Mouse (Mus musculus): Measurements from ENCODE around the gene Vasn. TPM values are rescaled to one million over a fixed set of nuclear protein-coding genes. Genes with fewer than 3 reads are reported as not detected.

The Vasn gene
- 14.4 and 16.2 TPM in 2 replicates for polyA plus RNA-seq (2016; fragmentation: Nextera tagmentation; extraction: Ambion mirVana)

DNA sequence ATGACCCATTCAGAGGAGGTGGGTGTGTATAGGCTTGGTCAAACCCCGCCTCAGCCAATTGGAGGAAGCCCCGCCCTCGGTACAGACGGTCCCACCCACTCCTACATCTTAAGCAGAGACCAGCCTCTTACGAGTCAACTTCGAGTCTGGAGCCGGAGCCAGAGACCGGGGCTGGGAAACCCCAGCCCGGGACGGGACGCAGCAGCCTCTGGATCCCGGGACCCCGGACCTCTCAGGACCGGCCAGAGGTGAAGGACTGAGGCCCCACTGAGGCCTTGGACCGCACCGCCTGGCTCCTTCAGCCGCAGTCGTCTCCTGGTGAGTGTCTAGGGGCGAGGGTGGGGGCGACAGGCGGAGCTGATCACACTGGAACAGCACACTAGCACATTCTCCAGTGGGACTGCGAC lies at the start of gene Vasn, which contains the start of gene Dnaja3:
TSS of gene Vasn (plus strand) at position 111 of the 407 bp plus-strand sequence.
TSS of gene Dnaja3 (plus strand) at position 159 of the 407 bp plus-strand sequence.
- Histone ChIP-seq H3K4me1 (peaks cover 70% of the 10 kb centered on the region), H3K4me3 (peak within 1 kb of the TSS; percentile 85), H3K36me3 (replicated peaks) (peaks cover 17% of the 10 kb centered on the region), H3K27ac (replicated peaks) (peak within 1 kb of the TSS; percentile 91), H3K27me3 (replicated peaks; ENCODE audit: low read depth, poor library complexity, severe bottlenecking) (no peaks in the 10 kb centered on the region), H3K9me3 (no peaks in the 10 kb centered on the region)
- 1% methylated on average over 22 of the region's 22 CpGs for WGBS
- DNase-seq (ENCODE audit: low spot score) = peak; percentile 91

DNA sequence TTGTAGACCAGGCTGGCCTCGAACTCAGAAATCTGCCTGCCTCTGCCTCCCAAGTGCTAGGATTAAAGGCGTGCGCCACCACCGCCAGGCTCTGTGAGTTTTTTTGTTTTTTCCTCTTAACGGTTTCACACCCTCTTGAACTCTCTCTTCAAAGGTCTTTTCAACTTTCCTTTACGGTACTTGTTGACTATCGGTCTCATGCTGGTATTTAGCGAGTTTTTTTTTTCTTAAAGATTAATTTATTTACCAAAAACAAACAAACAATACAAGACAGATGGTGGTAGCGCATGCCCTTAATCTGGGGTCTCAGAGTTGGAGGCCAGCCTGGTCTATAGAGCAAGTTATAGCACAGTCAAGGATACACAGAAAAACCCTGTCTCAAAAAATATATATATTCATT lies 49.5 kb upstream of the Vasn start:
- Histone ChIP-seq H3K27ac (replicated peaks) (no peak overlapping the region), H3K36me3 (replicated peaks) (peaks cover 13% of the 10 kb centered on the region), H3K27me3 (replicated peaks; ENCODE audit: low read depth, poor library complexity, severe bottlenecking) (no peaks in the 10 kb centered on the region), H3K4me3 (no peak overlapping the region), H3K9me3 (no peaks in the 10 kb centered on the region), H3K4me1 (peaks cover 53% of the 10 kb centered on the region)
- 95% methylated on average over 9 of the region's 9 CpGs for WGBS
- no peak for DNase-seq (ENCODE audit: low spot score)

- peak; percentile 62 for DNase-seq (ENCODE audit: low spot score)
- H3K4me1 ChIP-seq = peaks cover 56% of the 10 kb centered on the region
- H3K27me3 ChIP-seq (replicated peaks; ENCODE audit: low read depth, poor library complexity, severe bottlenecking) = no peaks in the 10 kb centered on the region
- no peaks in the 10 kb centered on the region for H3K9me3 ChIP-seq
- WGBS = 16% methylated on average over 32 of the region's 32 CpGs
- peaks cover 13% of the 10 kb centered on the region for H3K36me3 ChIP-seq (replicated peaks)
- peak overlapping the region; percentile 83 for H3K4me3 ChIP-seq
- H3K27ac ChIP-seq (replicated peaks) = peak overlapping the region; percentile 96
Observed at GRCm38 (mm10) chr16:4592909-4593875, 46.5 kb upstream of the Vasn start.

DNA sequence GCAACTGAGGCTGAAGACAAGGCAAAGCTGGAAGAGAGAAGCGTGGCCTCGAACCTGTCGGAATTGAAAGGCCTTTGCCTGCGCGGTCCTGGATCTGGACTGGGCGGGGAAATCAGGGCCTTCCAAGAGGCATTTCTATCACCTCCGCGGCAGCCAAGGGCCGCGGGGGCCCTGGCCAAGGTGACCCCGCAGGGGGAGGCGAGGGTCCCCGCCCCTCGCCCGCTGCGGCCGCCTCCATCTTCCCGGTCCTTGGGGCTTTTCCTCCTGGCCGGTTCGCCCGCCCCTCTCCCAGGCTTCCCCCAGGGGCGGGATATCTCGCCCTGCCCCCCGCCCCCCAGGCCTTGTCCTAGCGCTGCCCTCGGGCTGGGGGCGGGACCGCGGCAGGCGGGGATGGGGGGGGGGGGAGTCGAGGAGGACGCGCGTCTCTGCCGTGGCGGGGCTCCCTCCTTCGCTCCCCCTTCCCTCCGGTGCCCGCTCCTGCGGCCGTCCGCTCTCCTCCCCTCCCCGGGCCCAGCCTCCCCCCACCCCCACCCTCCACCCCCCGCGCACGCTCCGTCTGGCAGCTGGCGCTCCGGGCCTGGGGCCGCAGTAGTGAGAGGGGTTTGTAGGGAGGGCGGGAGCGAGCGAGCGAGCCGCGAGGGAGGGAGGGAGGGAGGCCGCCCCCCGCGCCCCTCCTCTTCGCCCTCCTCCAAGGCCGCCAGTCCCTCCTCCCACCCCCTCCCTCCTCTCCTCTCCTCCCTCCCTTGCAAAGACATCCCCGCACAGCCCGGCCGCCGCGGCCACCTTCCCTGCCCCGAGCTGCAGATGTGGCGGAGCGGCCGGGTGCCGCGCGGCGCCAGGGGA lies 45.5 kb upstream of the Vasn start, which contains the start of gene Glis2:
TSS of gene Glis2 (plus strand) at position 743 of the 843 bp plus-strand sequence.
- H3K27ac ChIP-seq (replicated peaks) = peak within 1 kb of the TSS; percentile 96
- H3K4me3 ChIP-seq = peak within 1 kb of the TSS; percentile 83
- H3K4me1 ChIP-seq = peaks cover 66% of the 10 kb centered on the region
- WGBS = under 1% methylated on average over 51 of the region's 74 CpGs
- no peaks in the 10 kb centered on the region for H3K9me3 ChIP-seq
- peaks cover 13% of the 10 kb centered on the region for H3K36me3 ChIP-seq (replicated peaks)
- peak; percentile 96 for DNase-seq (ENCODE audit: low spot score)
- no peaks in the 10 kb centered on the region for H3K27me3 ChIP-seq (replicated peaks; ENCODE audit: low read depth, poor library complexity, severe bottlenecking)

DNA sequence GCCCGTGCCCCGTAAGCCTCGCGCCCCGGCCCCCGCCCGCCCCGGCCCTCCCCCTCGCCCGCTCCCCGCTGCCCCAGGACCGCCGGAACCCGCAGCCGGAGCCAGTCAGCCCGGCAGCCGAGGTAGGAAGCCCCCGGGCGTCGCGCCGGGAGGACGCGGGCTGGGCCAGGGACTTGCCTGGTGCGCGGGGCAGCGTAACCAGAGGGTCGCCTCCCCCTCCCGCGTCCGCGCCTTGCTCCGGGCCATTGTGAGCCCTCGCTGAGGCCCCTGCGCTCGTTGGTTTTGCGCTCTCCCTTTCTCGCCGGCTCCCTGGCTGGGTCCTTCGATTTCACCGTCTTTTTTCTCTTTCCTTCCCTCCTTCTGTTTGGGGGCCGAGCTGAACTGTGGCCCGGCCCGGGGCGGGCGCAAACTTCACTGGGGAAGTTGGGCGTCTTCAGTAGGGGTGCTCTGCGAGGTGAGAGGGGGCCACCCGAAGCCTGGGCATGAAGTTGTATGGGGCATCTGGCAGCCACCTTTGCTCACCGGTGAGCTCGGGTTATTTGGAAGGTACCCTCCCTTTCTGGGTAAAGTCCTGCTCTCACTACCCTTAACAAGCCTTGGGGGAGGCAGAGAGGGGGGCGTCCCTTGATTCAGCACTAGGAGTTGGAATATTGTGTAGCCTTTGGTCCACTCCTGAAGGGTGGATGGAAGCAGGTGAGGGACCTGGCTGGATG lies 44.8 kb upstream of the Vasn start:
- H3K9me3 ChIP-seq = no peaks in the 10 kb centered on the region
- no peak for DNase-seq (ENCODE audit: low spot score)
- peaks cover 74% of the 10 kb centered on the region for H3K4me1 ChIP-seq
- peaks cover 12% of the 10 kb centered on the region for H3K36me3 ChIP-seq (replicated peaks)
- H3K4me3 ChIP-seq = peak overlapping the region; percentile 83
- no peaks in the 10 kb centered on the region for H3K27me3 ChIP-seq (replicated peaks; ENCODE audit: low read depth, poor library complexity, severe bottlenecking)
- WGBS = under 1% methylated on average over 46 of the region's 52 CpGs
- H3K27ac ChIP-seq (replicated peaks) = peak overlapping the region; percentile 96

- Histone ChIP-seq H3K36me3 (replicated peaks) (peaks cover 6% of the 10 kb centered on the region), H3K27me3 (replicated peaks; ENCODE audit: low read depth, poor library complexity, severe bottlenecking) (no peaks in the 10 kb centered on the region), H3K9me3 (no peaks in the 10 kb centered on the region), H3K4me1 (peaks cover 80% of the 10 kb centered on the region), H3K4me3 (peak overlapping the region; percentile 83), H3K27ac (replicated peaks) (peak overlapping the region; percentile 96)
- DNase-seq (ENCODE audit: low spot score) = peak; percentile 38
- 0% methylated on average over 5 of the region's 5 CpGs for WGBS
Observed at GRCm38 (mm10) chr16:4595527-4595963, 44.2 kb upstream of the Vasn start.

DNA sequence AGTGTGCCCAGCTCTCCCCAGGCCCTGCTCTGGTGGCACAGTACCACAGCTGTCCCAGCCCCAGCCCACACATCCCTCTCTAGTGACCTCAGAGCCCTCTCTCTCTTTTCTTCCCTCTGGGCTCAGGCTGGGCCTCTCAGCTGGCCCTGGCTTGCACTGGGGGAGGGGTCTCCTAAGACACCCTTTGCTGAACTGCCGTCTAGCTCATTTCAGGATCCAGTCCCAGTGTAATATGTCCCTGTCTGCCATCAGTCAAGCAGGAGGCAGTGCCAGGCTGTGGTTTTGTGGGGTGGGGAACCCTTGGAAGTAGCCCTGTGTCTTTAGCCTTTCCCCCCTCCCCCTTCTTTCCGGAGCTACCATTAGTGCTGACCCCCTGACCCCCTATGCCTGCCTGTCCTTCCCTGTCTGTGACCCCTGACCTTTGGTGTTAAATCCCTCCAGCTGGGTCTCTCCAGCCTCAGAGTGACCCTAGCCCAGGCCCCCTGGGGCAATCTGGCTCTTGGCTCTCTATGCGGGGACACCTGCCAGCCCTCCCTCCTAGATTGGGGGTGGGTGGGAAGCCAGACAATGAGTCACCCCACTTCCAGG lies 43.5 kb upstream of the Vasn start:
- Histone ChIP-seq H3K36me3 (replicated peaks) (0 out of 2 replicates have a peak, but pooled peaks cover 2% of the 10 kb centered on the region), H3K4me3 (peak overlapping the region; percentile 83), H3K4me1 (peaks cover 87% of the 10 kb centered on the region), H3K9me3 (no peaks in the 10 kb centered on the region), H3K27me3 (replicated peaks; ENCODE audit: low read depth, poor library complexity, severe bottlenecking) (no peaks in the 10 kb centered on the region), H3K27ac (replicated peaks) (peak overlapping the region; percentile 96)
- peak; percentile 65 for DNase-seq (ENCODE audit: low spot score)
- 5% methylated on average over 3 of the region's 3 CpGs for WGBS

- DNase-seq (ENCODE audit: low spot score) = peak; percentile 7
- Histone ChIP-seq H3K4me1 (peaks cover 93% of the 10 kb centered on the region), H3K9me3 (no peaks in the 10 kb centered on the region), H3K4me3 (peak overlapping the region; percentile 83), H3K27me3 (replicated peaks; ENCODE audit: low read depth, poor library complexity, severe bottlenecking) (no peaks in the 10 kb centered on the region), H3K36me3 (replicated peaks) (0 out of 2 replicates have a peak, but pooled peaks cover 2% of the 10 kb centered on the region), H3K27ac (replicated peaks) (peak overlapping the region; percentile 96)
- WGBS = 49% methylated on average over 2 of the region's 2 CpGs
Observed at GRCm38 (mm10) chr16:4596836-4597235, 42.9 kb upstream of the Vasn start.

- Histone ChIP-seq H3K4me1 (peaks cover 96% of the 10 kb centered on the region), H3K9me3 (no peaks in the 10 kb centered on the region), H3K36me3 (replicated peaks) (0 out of 2 replicates have a peak, but pooled peaks cover 2% of the 10 kb centered on the region), H3K27ac (replicated peaks) (peak overlapping the region; percentile 96), H3K4me3 (peak overlapping the region; percentile 83), H3K27me3 (replicated peaks; ENCODE audit: low read depth, poor library complexity, severe bottlenecking) (no peaks in the 10 kb centered on the region)
- peak; percentile 27 for DNase-seq (ENCODE audit: low spot score)
- WGBS = 61% methylated on average over 7 of the region's 7 CpGs
Observed at GRCm38 (mm10) chr16:4597296-4597695, 42.4 kb upstream of the Vasn start.

GRCm38 (mm10) chr16:4598041-4598440 lies 41.7 kb upstream of the Vasn start:
- Histone ChIP-seq H3K9me3 (no peaks in the 10 kb centered on the region), H3K4me3 (peak overlapping the region; percentile 83), H3K27ac (replicated peaks) (peak overlapping the region; percentile 96; the same call in 1 of the 2 replicates), H3K27me3 (replicated peaks; ENCODE audit: low read depth, poor library complexity, severe bottlenecking) (no peaks in the 10 kb centered on the region), H3K36me3 (replicated peaks) (0 out of 2 replicates have a peak, but pooled peaks cover 2% of the 10 kb centered on the region), H3K4me1 (peaks cover 96% of the 10 kb centered on the region)
- peak; percentile 8 for DNase-seq (ENCODE audit: low spot score)
- WGBS = 68% methylated on average over 5 of the region's 5 CpGs

DNA sequence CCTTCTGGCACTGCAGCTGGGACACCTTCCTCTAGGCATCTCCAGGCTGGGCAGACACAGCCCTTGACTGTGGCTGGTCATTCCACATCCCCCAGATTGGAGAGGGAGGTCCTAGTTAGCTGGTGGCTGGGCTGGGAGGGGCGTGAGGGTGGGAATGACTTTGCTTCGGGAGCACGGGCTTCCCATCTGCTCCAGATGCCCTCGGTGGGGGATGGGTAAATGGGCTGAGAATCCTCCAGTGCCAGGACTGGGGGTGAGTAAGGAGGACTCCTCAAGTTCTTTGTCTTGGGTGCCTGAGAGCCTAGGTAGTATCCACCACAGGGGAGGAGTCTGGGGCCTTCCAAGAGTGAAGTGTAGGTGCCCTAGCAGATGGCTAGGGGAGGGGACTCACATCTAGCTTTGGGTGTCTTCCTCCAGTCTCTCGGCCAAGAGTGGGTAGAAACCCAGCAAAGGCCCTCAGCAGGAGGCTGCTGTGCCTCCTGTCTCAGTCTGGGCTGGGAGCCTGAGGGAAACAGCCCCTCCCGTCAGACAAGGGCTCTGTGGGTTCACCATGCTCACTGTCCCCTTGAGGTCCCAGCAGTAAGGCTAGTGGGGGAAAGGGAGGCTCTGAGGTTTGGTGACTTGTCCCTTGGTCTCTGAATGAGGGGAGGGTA lies 40.7 kb upstream of the Vasn start:
- Histone ChIP-seq H3K9me3 (no peaks in the 10 kb centered on the region), H3K36me3 (replicated peaks) (0 out of 2 replicates have a peak, but pooled peaks cover 2% of the 10 kb centered on the region), H3K27ac (replicated peaks) (peak overlapping the region; percentile 96), H3K27me3 (replicated peaks; ENCODE audit: low read depth, poor library complexity, severe bottlenecking) (no peaks in the 10 kb centered on the region), H3K4me3 (peak overlapping the region; percentile 83; the same call in 1 of the 2 replicates), H3K4me1 (peaks cover 96% of the 10 kb centered on the region)
- peak; percentile 40 for DNase-seq (ENCODE audit: low spot score)
- WGBS = 22% methylated on average over 6 of the region's 6 CpGs

All from embryonic facial prominence, embryonic 10.5 days (tissue).